Mouse (Mus musculus) liver, embryonic 12.5 days (tissue): ENCODE results near the gene Myo1c. TPM values are rescaled to one million over a fixed set of nuclear protein-coding genes. Genes with fewer than 3 reads are reported as not detected.

ENCODE experiments used
- ATAC-seq: fragments of 200-750 bp; cut with Nextera tagmentation; 2 replicates; pipeline ENCODE4 v1.8.0; 2017; ENCODE audit warnings: moderate number of reproducible peaks, mild to moderate bottlenecking, moderate library complexity
- H3K27ac ChIP-seq: fragments of 300-500 bp; sonication (generic); 2 replicates; pipeline ENCODE4 v1.5.1; 2016; ENCODE audit warnings: mild to moderate bottlenecking
- H3K27me3 ChIP-seq: fragments of 300-500 bp; sonication (generic); replicated peaks from 2 replicates; pipeline ENCODE4 v1.6.1; 2016; ENCODE audit warnings: mild to moderate bottlenecking, moderate library complexity
- H3K36me3 ChIP-seq: fragments of 300-500 bp; sonication (generic); 2 replicates; pipeline ENCODE4 v1.6.1; 2016; ENCODE audit warnings: mild to moderate bottlenecking, moderate library complexity
- H3K4me1 ChIP-seq: fragments of 300-500 bp; sonication (generic); 2 replicates; pipeline ENCODE4 v1.6.1; 2016
- H3K4me2 ChIP-seq: fragments of 300-500 bp; sonication (generic); 2 replicates; pipeline ENCODE4 v1.6.1; 2016; ENCODE audit warnings: mild to moderate bottlenecking, moderate library complexity
- H3K4me3 ChIP-seq: fragments of 300-500 bp; sonication (generic); 2 replicates; pipeline ENCODE4 v1.5.1; 2016; ENCODE audit warnings: mild to moderate bottlenecking, moderate library complexity
- H3K9ac ChIP-seq: fragments of 300-500 bp; sonication (generic); 2 replicates; pipeline ENCODE4 v1.6.1; 2016; ENCODE audit warnings: mild to moderate bottlenecking, moderate library complexity
- H3K9me3 ChIP-seq: fragments of 300-500 bp; sonication (generic); replicated peaks from 2 replicates; pipeline ENCODE4 v1.6.1; 2016; ENCODE audit warnings: mild to moderate bottlenecking, moderate library complexity
- WGBS: fragments of 180-500 bp; shearing (Covaris S2); methylation state at CpG from one replicate; pipeline ENCODE4 v1.1.7; 2016; ENCODE audit not compliant: insufficient replicate concordance; 5-methylcytosine and 5-hydroxymethylcytosine counted together
- polyA plus RNA-seq: library from polyadenylated mRNA; unstranded; fragments of >200 nt; fragmentation: Nextera tagmentation; extraction: Ambion mirVana; gene quantifications from 2 replicates; pipeline ENCODE4 v1.2.1, GENCODE M21; 2016

The Myo1c gene
- polyA plus RNA-seq, 1 experiment from 2014 or later = 35.5 TPM

- H3K9ac ChIP-seq = no peak overlapping the region
- 78% methylated on average over 14 of the region's 14 CpGs for WGBS
- ATAC-seq = no peak
- peaks cover 69% of the 10 kb centered on the region for H3K36me3 ChIP-seq
- no peak overlapping the region for H3K4me3 ChIP-seq
- H3K27me3 ChIP-seq = no peaks in the 10 kb centered on the region
- peaks cover 46% of the 10 kb centered on the region for H3K4me1 ChIP-seq
- H3K4me2 ChIP-seq = no peak overlapping the region
- H3K27ac ChIP-seq = no peak overlapping the region
- no peaks in the 10 kb centered on the region for H3K9me3 ChIP-seq
These were observed 8.9 kb downstream of the Myo1c start for GRCm38 (mm10) chr11:75658996-75659750.

GRCm38 (mm10) chr11:75660081-75660590 is 9.8 kb downstream of the Myo1c start:
- Histone ChIP-seq H3K4me3 (no peak overlapping the region), H3K36me3 (peaks cover 76% of the 10 kb centered on the region), H3K27ac (no peak overlapping the region), H3K9me3 (no peaks in the 10 kb centered on the region), H3K9ac (no peak overlapping the region), H3K27me3 (no peaks in the 10 kb centered on the region), H3K4me2 (no peak overlapping the region), H3K4me1 (peaks cover 36% of the 10 kb centered on the region)
- ATAC-seq = no peak
- WGBS = 89% methylated on average over 12 of the region's 12 CpGs

- no peak overlapping the region; the same call in 1 of the 2 replicates for H3K4me2 ChIP-seq
- 85% methylated on average over 21 of the region's 21 CpGs for WGBS
- H3K9me3 ChIP-seq = no peaks in the 10 kb centered on the region
These were observed 10.9 kb downstream of the Myo1c start for GRCm38 (mm10) chr11:75660941-75661800.

GRCm38 (mm10) chr11:75662131-75662530 is 11.8 kb downstream of the Myo1c start:
- Histone ChIP-seq H3K27me3 (no peaks in the 10 kb centered on the region), H3K4me1 (peaks cover 21% of the 10 kb centered on the region), H3K4me2 (no peak overlapping the region), H3K36me3 (peaks cover 96% of the 10 kb centered on the region), H3K4me3 (no peak overlapping the region), H3K9ac (no peak overlapping the region), H3K9me3 (no peaks in the 10 kb centered on the region), H3K27ac (no peak overlapping the region)
- WGBS = 84% methylated on average over 7 of the region's 7 CpGs
- no peak for ATAC-seq

More at GRCm38 (mm10) chr11:75660941-75661800, 10.9 kb downstream of the Myo1c start:
- Histone ChIP-seq H3K27me3 (no peaks in the 10 kb centered on the region), H3K36me3 (peaks cover 86% of the 10 kb centered on the region), H3K9ac (no peak overlapping the region), H3K27ac (no peak overlapping the region), H3K4me1 (peaks cover 26% of the 10 kb centered on the region), H3K4me3 (no peak overlapping the region)
- ATAC-seq = no peak

GRCm38 (mm10) chr11:75666296-75666695 is 16.0 kb downstream of the Myo1c start:
- H3K4me1 ChIP-seq = peaks cover 21% of the 10 kb centered on the region
- no peak overlapping the region for H3K4me2 ChIP-seq
- 89% methylated on average over 6 of the region's 6 CpGs for WGBS
- no peak overlapping the region for H3K27ac ChIP-seq
- ATAC-seq = no peak
- no peak overlapping the region for H3K4me3 ChIP-seq
- H3K36me3 ChIP-seq = peaks cover 94% of the 10 kb centered on the region
- no peaks in the 10 kb centered on the region for H3K27me3 ChIP-seq
- no peaks in the 10 kb centered on the region for H3K9me3 ChIP-seq
- no peak overlapping the region for H3K9ac ChIP-seq

- Histone ChIP-seq H3K36me3 (peaks cover 96% of the 10 kb centered on the region), H3K27me3 (no peaks in the 10 kb centered on the region), H3K9me3 (no peaks in the 10 kb centered on the region), H3K4me1 (peaks cover 14% of the 10 kb centered on the region), H3K4me2 (no peak overlapping the region), H3K27ac (no peak overlapping the region), H3K9ac (no peak overlapping the region), H3K4me3 (no peak overlapping the region)
- WGBS = 65% methylated on average over 3 of the region's 3 CpGs
- no peak for ATAC-seq
These were observed 18.3 kb downstream of the Myo1c start for GRCm38 (mm10) chr11:75668621-75669020.

GRCm38 (mm10) chr11:75669176-75669852 is 19.0 kb downstream of the Myo1c start:
- H3K4me1 ChIP-seq = peaks cover 14% of the 10 kb centered on the region
- no peak overlapping the region for H3K27ac ChIP-seq
- WGBS = 81% methylated on average over 11 of the region's 11 CpGs
- no peak overlapping the region for H3K4me3 ChIP-seq
- no peak overlapping the region for H3K9ac ChIP-seq
- peaks cover 93% of the 10 kb centered on the region for H3K36me3 ChIP-seq
- ATAC-seq = no peak
- no peak overlapping the region for H3K4me2 ChIP-seq
- H3K9me3 ChIP-seq = no peaks in the 10 kb centered on the region
- H3K27me3 ChIP-seq = no peaks in the 10 kb centered on the region

GRCm38 (mm10) chr11:75669853-75670200 is 19.5 kb downstream of the Myo1c start:
- no peaks in the 10 kb centered on the region for H3K27me3 ChIP-seq
- H3K9me3 ChIP-seq = no peaks in the 10 kb centered on the region
- peaks cover 14% of the 10 kb centered on the region for H3K4me1 ChIP-seq
- no peak overlapping the region for H3K4me3 ChIP-seq
- ATAC-seq = no peak
- H3K9ac ChIP-seq = no peak overlapping the region
- no peak overlapping the region for H3K27ac ChIP-seq
- no peak overlapping the region for H3K4me2 ChIP-seq
- WGBS = 78% methylated on average over 12 of the region's 12 CpGs
- H3K36me3 ChIP-seq = peaks cover 89% of the 10 kb centered on the region

- Histone ChIP-seq H3K27me3 (no peaks in the 10 kb centered on the region), H3K36me3 (peaks cover 73% of the 10 kb centered on the region), H3K4me2 (no peak overlapping the region), H3K4me1 (peaks cover 12% of the 10 kb centered on the region), H3K9me3 (no peaks in the 10 kb centered on the region), H3K4me3 (no peak overlapping the region), H3K9ac (no peak overlapping the region), H3K27ac (no peak overlapping the region)
- WGBS = 84% methylated on average over 22 of the region's 22 CpGs
- ATAC-seq = no peak
These were observed 21.3 kb downstream of the Myo1c start for GRCm38 (mm10) chr11:75671426-75672180.

- H3K27me3 ChIP-seq = no peaks in the 10 kb centered on the region
- H3K9ac ChIP-seq = no peak overlapping the region
- H3K4me3 ChIP-seq = no peak overlapping the region
- no peak overlapping the region for H3K4me2 ChIP-seq
- ATAC-seq = no peak
- H3K36me3 ChIP-seq = peaks cover 56% of the 10 kb centered on the region
- H3K9me3 ChIP-seq = no peaks in the 10 kb centered on the region
- H3K27ac ChIP-seq = peak overlapping the region; percentile 5; the same call in 1 of the 2 replicates
- H3K4me1 ChIP-seq = peaks cover 16% of the 10 kb centered on the region
- WGBS = 79% methylated on average over 5 of the region's 5 CpGs
These were observed 23.1 kb downstream of the Myo1c start for GRCm38 (mm10) chr11:75673411-75673810.

GRCm38 (mm10) chr11:75674875-75675274 is 24.6 kb downstream of the Myo1c start:
- Histone ChIP-seq H3K4me1 (peaks cover 14% of the 10 kb centered on the region), H3K27me3 (no peaks in the 10 kb centered on the region), H3K27ac (no peak overlapping the region), H3K4me3 (no peak overlapping the region), H3K36me3 (peaks cover 42% of the 10 kb centered on the region), H3K4me2 (no peak overlapping the region), H3K9ac (no peak overlapping the region), H3K9me3 (no peaks in the 10 kb centered on the region)
- ATAC-seq = no peak
- 69% methylated on average over 3 of the region's 3 CpGs for WGBS
